Mouse (Mus musculus) intestine, postnatal 0 days (tissue): ENCODE measurements around the gene St6gal1. TPM values are rescaled to one million over a fixed set of nuclear protein-coding genes. Genes with fewer than 3 reads are reported as not detected.

ENCODE experiments used
- ATAC-seq: fragments of 200-750 bp; cut with Nextera tagmentation; 2 replicates; pipeline ENCODE4 v1.8.0; 2017; ENCODE audit warnings: mild to moderate bottlenecking, moderate TSS enrichment, moderate library complexity
- H3K27ac ChIP-seq: fragments of 300-500 bp; sonication (generic); 2 replicates; pipeline ENCODE4 v1.5.1; 2014; ENCODE audit warnings: mild to moderate bottlenecking, low read depth, low read length, moderate library complexity
- H3K27me3 ChIP-seq: fragments of 300-500 bp; sonication (generic); replicated peaks from 2 replicates; pipeline ENCODE4 v1.6.1; 2014; ENCODE audit warnings: low read length, mixed read lengths; ENCODE audit not compliant: control insufficient read depth, insufficient read depth
- H3K36me3 ChIP-seq: fragments of 300-500 bp; sonication (generic); 2 replicates; pipeline ENCODE4 v1.6.1; 2014; ENCODE audit warnings: mild to moderate bottlenecking, moderate library complexity; ENCODE audit not compliant: control insufficient read depth, insufficient read depth
- H3K4me1 ChIP-seq: fragments of 300-500 bp; sonication (generic); replicated peaks from 2 replicates; pipeline ENCODE4 v1.6.1; 2014; ENCODE audit warnings: antibody characterized with exemption, low read length, mixed read lengths; ENCODE audit not compliant: control insufficient read depth, insufficient read depth
- H3K4me2 ChIP-seq: fragments of 300-500 bp; sonication (generic); replicated peaks from 2 replicates; pipeline ENCODE4 v1.6.1; 2014; ENCODE audit warnings: low read depth, mild to moderate bottlenecking, moderate library complexity
- H3K4me3 ChIP-seq: fragments of 300-500 bp; sonication (generic); 2 replicates; pipeline ENCODE4 v1.5.1; 2014; ENCODE audit warnings: low read depth, low read length
- H3K9ac ChIP-seq: fragments of 300-500 bp; sonication (generic); 2 replicates; pipeline ENCODE4 v1.6.1; 2014; ENCODE audit warnings: mild to moderate bottlenecking, low read depth, low read length
- H3K9me3 ChIP-seq: fragments of 300-500 bp; sonication (generic); 2 replicates; pipeline ENCODE4 v1.6.1; 2016; ENCODE audit warnings: mixed run types; ENCODE audit not compliant: control insufficient read depth
- CTCF ChIP-seq: sonication (generic); IDR thresholded peaks from 2 replicates; pipeline ENCODE4 v1.5.1; 2016; ENCODE audit warnings: low read depth, mild to moderate bottlenecking, control low read depth, antibody characterized with exemption, moderate library complexity
- WGBS: fragments of 180-500 bp; shearing (Covaris S2); extraction: QIAGEN DNeasy Blood & Tissue Kit; methylation state at CpG from one replicate; pipeline ENCODE4 v1.1.7; 2014; 5-methylcytosine and 5-hydroxymethylcytosine counted together
- polyA plus RNA-seq: library from polyadenylated mRNA; unstranded; fragments of >200 nt; fragmentation: Nextera tagmentation; extraction: Ambion mirVana; gene quantifications from 2 replicates; pipeline ENCODE4 v1.2.1, GENCODE M21; 2015

Gene St6gal1
- polyA plus RNA-seq, 1 experiment from 2014 or later: 6.8 TPM

DNA sequence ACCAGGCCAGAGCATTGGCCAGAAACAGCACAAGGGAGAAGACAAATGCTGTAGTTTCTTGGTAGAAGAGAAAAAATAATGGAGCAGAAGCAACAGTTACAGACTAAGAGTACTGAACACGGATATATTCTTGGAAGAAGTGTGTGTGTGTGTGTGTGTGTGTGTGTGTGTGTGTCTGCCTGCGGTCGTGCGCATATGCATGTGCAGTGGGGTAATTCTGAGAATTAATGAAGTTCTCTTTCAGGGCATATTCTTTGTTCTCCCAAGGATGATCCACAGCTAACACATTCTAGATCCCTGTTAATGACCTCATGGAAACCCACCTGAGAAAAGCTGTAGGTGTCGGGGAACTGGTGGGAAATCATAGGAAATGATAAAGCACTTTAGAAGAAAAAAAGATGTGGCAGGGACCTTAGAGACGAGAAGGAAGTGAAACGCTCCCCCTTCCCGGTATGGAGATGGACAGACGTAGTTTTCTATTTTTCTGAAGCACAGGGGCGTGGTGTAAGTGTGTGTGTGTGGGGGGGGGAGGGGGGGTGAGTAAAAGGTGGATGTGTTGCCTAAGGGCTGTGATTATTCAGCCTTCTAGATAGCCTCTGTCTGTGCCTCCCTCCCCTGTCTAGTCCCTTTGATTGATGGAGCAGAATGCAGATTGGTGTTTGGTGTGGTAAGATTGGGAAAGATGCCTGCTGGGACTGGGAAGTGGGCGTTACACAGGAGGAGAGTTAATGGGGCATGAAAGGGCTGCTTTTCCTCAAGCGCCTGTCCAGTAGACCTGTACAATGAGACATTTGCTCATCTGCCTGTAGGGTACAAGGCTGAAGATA lies 82.8 kb downstream of the St6gal1 start:
- no peak overlapping the region for H3K9ac ChIP-seq
- WGBS: 67% methylated on average over 12 of the region's 12 CpGs
- H3K36me3 ChIP-seq: no peaks in the 10 kb centered on the region
- no peaks in the 10 kb centered on the region for H3K27me3 ChIP-seq
- H3K4me1 ChIP-seq: no peaks in the 10 kb centered on the region
- no peak overlapping the region for H3K27ac ChIP-seq
- no peak for TF ChIP-seq CTCF
- no peak overlapping the region for H3K4me3 ChIP-seq
- H3K4me2 ChIP-seq: no peak overlapping the region
- no peak for ATAC-seq
- no peaks in the 10 kb centered on the region for H3K9me3 ChIP-seq

DNA sequence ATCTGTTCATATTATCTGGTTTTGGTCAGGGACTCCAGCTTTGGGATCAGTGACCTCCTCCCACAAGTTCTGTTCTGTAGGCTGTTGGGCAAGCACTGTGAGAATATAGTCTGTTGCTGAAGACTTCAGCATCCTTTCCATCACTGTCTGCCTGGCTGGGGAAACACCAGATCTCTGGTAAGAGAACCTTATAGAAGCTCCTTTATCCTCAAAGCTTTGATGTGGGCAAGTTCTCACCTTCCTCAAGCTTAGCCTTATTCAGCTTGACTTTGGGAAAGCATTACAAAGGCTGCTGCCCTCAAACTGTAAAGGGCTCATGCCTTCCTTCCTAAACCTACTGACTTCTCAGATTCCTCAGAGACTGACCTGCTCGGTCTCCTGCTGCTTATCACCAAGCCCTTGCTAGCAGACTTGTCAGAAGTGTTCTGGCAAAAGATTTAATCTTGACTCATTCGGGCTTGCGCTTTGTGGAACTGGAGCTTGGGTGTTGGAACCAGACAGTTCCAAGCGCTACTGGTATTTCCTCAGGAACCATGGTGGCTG lies 83.5 kb downstream of the St6gal1 start:
- no peak overlapping the region for H3K4me2 ChIP-seq
- no peak for TF ChIP-seq CTCF
- H3K4me3 ChIP-seq: no peak overlapping the region
- H3K9ac ChIP-seq: no peak overlapping the region
- no peaks in the 10 kb centered on the region for H3K27me3 ChIP-seq
- no peaks in the 10 kb centered on the region for H3K36me3 ChIP-seq
- no peaks in the 10 kb centered on the region for H3K4me1 ChIP-seq
- WGBS: 73% methylated on average over 4 of the region's 4 CpGs
- ATAC-seq: no peak
- H3K9me3 ChIP-seq: no peaks in the 10 kb centered on the region
- H3K27ac ChIP-seq: no peak overlapping the region

DNA sequence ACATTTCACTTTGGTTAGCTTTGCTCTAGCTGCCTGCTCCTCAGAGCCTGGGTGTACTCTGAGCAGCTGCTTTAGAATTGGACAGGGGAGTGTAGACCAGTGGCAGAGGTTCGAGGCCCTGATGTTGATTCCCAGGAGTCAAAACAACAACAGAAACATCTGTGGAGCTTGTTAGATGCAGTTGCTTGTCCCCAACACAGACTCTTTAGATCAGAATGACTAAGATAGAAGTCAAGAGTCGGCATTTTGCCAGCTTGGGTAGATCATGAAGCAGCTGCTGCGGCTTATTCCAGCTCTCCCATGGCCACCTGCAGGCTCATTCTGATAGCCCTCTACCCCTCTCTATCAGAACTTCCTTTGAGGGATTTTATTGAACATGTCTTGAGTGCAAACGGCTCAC lies 84.5 kb downstream of the St6gal1 start:
- no peak for ATAC-seq
- H3K4me1 ChIP-seq: no peaks in the 10 kb centered on the region
- H3K4me3 ChIP-seq: no peak overlapping the region
- no peak overlapping the region for H3K27ac ChIP-seq
- no peak overlapping the region for H3K9ac ChIP-seq
- TF ChIP-seq CTCF: no peak
- no peaks in the 10 kb centered on the region for H3K36me3 ChIP-seq
- 75% methylated on average over 4 of the region's 4 CpGs for WGBS
- no peaks in the 10 kb centered on the region for H3K9me3 ChIP-seq
- H3K27me3 ChIP-seq: no peaks in the 10 kb centered on the region
- H3K4me2 ChIP-seq: no peak overlapping the region

DNA sequence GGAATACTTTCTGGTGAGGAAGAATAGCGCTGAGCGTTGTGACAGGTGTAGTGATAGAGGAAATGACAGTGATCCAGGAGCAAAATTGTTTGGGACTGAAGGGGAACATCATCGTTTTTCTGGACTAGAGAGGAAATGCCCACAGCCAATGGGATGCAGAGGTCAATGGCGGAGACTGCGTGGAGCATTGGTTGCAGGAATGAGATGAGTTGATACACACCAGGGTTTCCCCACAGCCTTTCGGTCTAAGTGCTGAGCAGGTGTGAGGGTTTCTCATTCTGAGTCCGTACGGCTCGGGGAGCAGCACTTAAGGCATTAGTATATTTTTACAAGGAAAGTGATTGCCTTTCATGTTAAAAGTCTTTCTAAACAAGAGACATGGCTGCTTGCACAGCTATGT lies 88.1 kb downstream of the St6gal1 start:
- no peaks in the 10 kb centered on the region for H3K4me1 ChIP-seq
- no peaks in the 10 kb centered on the region for H3K27me3 ChIP-seq
- H3K27ac ChIP-seq: no peak overlapping the region
- no peak overlapping the region for H3K4me2 ChIP-seq
- no peaks in the 10 kb centered on the region for H3K9me3 ChIP-seq
- no peak for ATAC-seq
- no peaks in the 10 kb centered on the region for H3K36me3 ChIP-seq
- TF ChIP-seq CTCF: no peak
- H3K9ac ChIP-seq: no peak overlapping the region
- no peak overlapping the region for H3K4me3 ChIP-seq
- WGBS: 94% methylated on average over 9 of the region's 9 CpGs

DNA sequence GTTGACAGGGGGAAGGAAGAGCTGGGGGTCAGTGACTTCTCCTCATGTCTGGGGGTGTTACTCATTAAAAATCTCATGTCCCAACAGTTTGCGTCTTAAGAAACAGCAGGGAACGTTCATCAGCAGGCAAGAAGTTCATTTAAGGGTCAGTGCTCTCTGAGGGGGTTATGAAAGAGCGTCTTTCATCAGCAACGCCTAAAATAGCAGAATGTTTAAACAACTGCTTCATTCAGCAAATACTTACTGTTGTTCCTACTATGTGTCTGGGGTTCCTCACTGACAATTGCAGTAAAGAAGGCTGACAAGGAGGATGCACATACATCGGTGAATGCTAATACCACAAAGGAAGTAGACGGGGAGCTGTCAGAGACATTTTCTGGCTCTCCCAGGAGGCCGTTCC lies 90.2 kb downstream of the St6gal1 start:
- Histone ChIP-seq H3K27me3 (no peaks in the 10 kb centered on the region), H3K4me2 (no peak overlapping the region), H3K36me3 (no peaks in the 10 kb centered on the region), H3K9ac (no peak overlapping the region), H3K4me3 (no peak overlapping the region), H3K4me1 (no peaks in the 10 kb centered on the region), H3K27ac (no peak overlapping the region; the same call in 1 of the 2 replicates), H3K9me3 (no peaks in the 10 kb centered on the region)
- TF ChIP-seq CTCF: no peak
- 32% methylated on average over 7 of the region's 7 CpGs for WGBS
- ATAC-seq: no peak

DNA sequence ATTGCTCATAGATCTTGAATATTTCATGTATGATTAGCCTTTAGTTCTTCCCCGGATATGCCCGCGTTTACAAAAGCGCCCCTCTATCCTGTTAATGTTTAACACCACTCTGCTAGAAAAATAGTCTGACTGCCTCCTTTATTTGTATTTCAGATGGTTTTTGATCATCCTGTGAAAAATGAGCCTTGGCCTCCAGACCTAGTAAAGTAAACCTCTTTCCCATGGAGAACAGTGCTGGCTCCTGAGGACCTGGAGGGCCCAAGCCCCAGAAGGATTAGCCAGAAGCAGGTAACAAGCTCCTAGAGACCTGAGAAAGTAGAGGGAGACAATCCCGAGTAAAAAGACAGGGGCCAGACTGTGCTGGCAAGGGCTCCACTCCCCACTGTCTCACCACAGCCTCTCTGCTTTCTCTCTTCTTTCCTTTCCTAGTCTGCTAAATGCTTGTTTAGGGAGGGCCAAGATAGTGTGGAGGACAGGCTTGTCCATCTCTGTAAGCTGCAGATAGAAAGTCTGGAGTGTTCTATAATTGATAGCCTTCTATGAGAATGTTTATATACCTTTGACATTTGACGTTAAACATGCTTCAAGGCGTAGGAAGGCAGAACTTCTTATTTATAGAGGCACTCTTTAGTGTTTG lies 93.0 kb downstream of the St6gal1 start:
- H3K27ac ChIP-seq: 0 out of 2 replicates have a peak overlapping the region, but pooled peaks have one; percentile 29
- 0 out of 2 replicates have a peak, but pooled peaks have one; percentile 13 for ATAC-seq
- H3K4me2 ChIP-seq: peak overlapping the region; percentile 1; the same call in 1 of the 2 replicates

More for the DNA sequence above, 93.0 kb downstream of the St6gal1 start:
- Histone ChIP-seq H3K36me3 (no peaks in the 10 kb centered on the region; the same call in 1 of the 2 replicates), H3K4me3 (no peak overlapping the region), H3K9ac (no peak overlapping the region), H3K27me3 (no peaks in the 10 kb centered on the region), H3K4me1 (0 out of 2 replicates have a peak, but pooled peaks cover 4% of the 10 kb centered on the region), H3K9me3 (no peaks in the 10 kb centered on the region)
- 19% methylated on average over 7 of the region's 7 CpGs for WGBS
- TF ChIP-seq CTCF: no peak
